Mouse (Mus musculus) layer of hippocampus, adult 2 months (tissue): ENCODE results near the gene Acy3. TPM values are rescaled to one million over a fixed set of nuclear protein-coding genes. Genes with fewer than 3 reads are reported as not detected.
"Not testable (repeated sequence)": the region's sequence is repeated elsewhere in the genome, so short reads cannot be mapped to it uniquely, and the experiment has no call there.

ENCODE experiments used
- DNase-seq, 2 experiments: peaks; one replicate each; pipeline ENCODE4 v3.0.0; 2022; ENCODE audit warnings: low spot score in 2 of 2
- H3K27ac ChIP-seq: fragments of 200-600 bp; 2 replicates; pipeline ENCODE4 v1.8.1; 2022
- H3K4me3 ChIP-seq: fragments of 200-600 bp; 2 replicates; pipeline ENCODE4 v1.8.1; 2022; ENCODE audit warnings: mild to moderate bottlenecking
- CTCF ChIP-seq: fragments of 200-600 bp; conservative IDR thresholded peaks from 2 replicates; pipeline ENCODE4 v1.8.1; 2022; ENCODE audit warnings: antibody characterized with exemption, mild to moderate bottlenecking, moderate library complexity
- total RNA-seq, 2 experiments: library from RNA; stranded (reverse); gene quantifications; 2 replicates each; pipeline ENCODE4 v1.2.3; 2021

The Acy3 gene
- total RNA-seq, 2 experiments from 2014 or later = 2.3 to 2.7 TPM

GRCm38 (mm10) chr19:3958470-3958869, 27.9 kb upstream of the Acy3 start, which contains the start of gene Aldh3b3:
Gene Aldh3b3 (plus strand): TSS chr19:3958645.
- no peak for TF ChIP-seq CTCF
- DNase-seq = peak in 1 of 2 experiments; percentile 45
- H3K4me3 ChIP-seq = no peak within 1 kb of the TSS
- no peak within 1 kb of the TSS for H3K27ac ChIP-seq

DNA sequence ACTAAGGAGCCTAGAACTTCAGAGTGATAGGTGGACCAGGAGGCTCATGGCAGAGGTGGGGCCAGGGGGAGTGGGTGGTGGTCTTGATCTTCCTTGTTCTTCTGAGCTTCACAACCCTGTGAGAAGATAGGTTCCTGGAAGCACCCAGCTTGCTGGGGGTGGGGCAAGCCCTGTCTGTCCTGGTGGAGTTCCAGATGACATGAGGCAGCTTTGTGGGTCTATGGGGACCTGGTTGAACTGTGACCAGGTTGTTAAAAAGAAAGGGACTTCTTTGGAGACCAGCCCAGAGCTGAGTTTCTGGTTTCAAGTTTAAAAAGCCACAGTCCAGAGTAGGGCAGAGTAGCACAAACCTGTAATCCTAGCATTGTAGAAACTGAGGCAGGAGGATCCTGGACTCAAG, 27.3 kb upstream of the Acy3 start:
- Histone ChIP-seq H3K27ac (no peak overlapping the region), H3K4me3 (no peak overlapping the region)
- no peak for DNase-seq
- TF ChIP-seq CTCF = no peak

GRCm38 (mm10) chr19:3960211-3960610, 26.2 kb upstream of the Acy3 start:
- TF ChIP-seq CTCF = no peak
- Histone ChIP-seq H3K27ac (no peak overlapping the region), H3K4me3 (no peak overlapping the region)
- no peak for DNase-seq

GRCm38 (mm10) chr19:3961805-3962204, 24.6 kb upstream of the Acy3 start:
- H3K27ac ChIP-seq, DNase-seq, H3K4me3 ChIP-seq: not testable (repeated sequence)

DNA sequence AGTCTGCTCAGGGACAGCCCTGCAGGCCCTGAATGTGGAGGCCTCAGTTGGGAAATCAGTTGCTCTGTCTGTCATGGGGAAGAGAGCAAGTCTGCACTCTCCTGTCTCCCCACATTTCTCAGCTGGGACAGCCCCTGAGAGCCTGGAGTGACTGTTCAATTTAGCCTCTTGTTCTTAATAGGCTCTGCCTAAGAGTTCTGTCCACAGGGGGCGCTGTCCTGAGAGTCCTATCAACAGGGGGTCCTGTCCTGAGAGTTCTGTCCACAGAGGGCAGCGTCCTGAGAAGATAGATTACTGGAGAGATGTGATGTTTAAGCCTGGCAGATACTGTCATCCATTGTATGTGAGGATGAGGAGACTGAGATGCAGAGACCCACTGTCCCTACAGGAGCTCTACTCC, 23.9 kb upstream of the Acy3 start:
- peak; percentile 53 for TF ChIP-seq CTCF
- Histone ChIP-seq H3K27ac (no peak overlapping the region), H3K4me3 (no peak overlapping the region)
- DNase-seq = no peak

DNA sequence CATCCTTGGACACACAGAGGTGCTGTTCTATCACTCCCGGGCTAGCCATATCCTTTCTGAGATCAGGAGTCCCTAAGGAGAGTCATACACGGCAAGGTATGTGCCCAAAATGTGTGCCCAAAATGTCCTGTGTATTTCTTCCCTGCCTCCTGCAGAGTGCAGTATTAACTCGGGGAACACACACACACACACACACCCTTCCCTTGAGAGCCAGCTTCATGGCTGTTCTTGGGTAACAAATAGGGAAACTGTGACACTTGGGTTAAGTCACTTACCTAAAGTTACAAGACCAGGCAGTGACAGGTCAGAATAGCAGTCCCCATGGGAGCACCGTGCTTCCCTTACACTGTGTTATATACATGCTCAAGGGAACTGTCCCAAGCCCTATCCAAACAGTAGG, 22.3 kb upstream of the Acy3 start:
- DNase-seq = no peak
- no peak for TF ChIP-seq CTCF
- Histone ChIP-seq H3K4me3 (no peak overlapping the region), H3K27ac (no peak overlapping the region)

GRCm38 (mm10) chr19:3966330-3967075, 19.9 kb upstream of the Acy3 start:
- DNase-seq = no peak
- H3K27ac ChIP-seq = no peak overlapping the region
- no peak overlapping the region for H3K4me3 ChIP-seq
- TF ChIP-seq CTCF = peak; percentile 59

DNA sequence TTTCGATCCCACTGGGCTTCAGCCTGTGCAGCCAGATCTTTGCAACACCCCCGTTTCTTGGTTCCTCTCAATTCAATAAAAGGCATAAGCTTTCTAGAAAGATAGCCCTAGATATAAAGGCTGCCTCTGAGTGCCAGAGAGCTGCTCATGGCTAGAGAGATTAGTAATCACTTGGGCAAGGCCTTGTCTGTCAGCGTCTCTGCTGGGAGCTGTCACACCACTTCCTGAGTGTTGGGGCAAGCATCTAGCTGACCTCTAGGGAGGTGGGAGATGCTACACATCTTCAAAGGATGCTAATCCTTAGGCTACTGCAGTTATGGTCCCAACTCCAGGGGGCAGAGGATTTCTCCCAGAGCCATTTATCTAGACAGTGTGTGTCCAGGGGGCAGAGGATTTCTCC, 19.1 kb upstream of the Acy3 start:
- Histone ChIP-seq H3K27ac (no peak overlapping the region), H3K4me3 (no peak overlapping the region)
- DNase-seq = no peak
- TF ChIP-seq CTCF = no peak

- no peak for DNase-seq
- TF ChIP-seq CTCF = no peak
- no peak within 1 kb of the TSS for H3K4me3 ChIP-seq
- H3K27ac ChIP-seq = no peak within 1 kb of the TSS
Observed at GRCm38 (mm10) chr19:3972229-3972628, 14.1 kb upstream of the Acy3 start, which contains the start of gene Aldh3b2. Gene Aldh3b2 (plus strand): TSS chr19:3972328.

GRCm38 (mm10) chr19:3974608-3975007, 11.8 kb upstream of the Acy3 start:
- H3K27ac ChIP-seq, DNase-seq, H3K4me3 ChIP-seq: not testable (repeated sequence)

- DNase-seq = no peak
- TF ChIP-seq CTCF = no peak
- Histone ChIP-seq H3K27ac (no peak overlapping the region), H3K4me3 (no peak overlapping the region)
Observed at GRCm38 (mm10) chr19:3975866-3976265, 10.5 kb upstream of the Acy3 start.

DNA sequence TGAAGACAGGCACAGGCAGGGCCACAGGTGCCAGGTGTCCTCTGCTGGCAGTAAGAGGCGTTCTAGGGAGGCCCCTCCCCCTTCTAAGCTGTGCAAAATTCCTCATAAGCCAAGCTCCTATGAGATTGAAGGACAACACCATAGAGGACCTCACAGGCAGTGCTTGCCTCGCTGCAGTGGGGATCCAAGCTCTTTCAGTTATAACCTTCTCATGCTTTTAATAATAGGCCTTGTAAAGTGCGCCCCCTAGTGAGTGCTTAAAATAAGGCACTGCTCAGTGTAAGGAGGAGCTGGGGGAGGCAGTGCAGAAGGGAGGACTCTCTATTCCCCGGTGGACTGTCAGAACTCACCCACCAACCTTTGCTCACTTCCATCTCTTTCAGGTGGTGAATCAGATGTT, 6.1 kb upstream of the Acy3 start:
- H3K4me3 ChIP-seq = no peak overlapping the region
- peak; percentile 81 to 89 for DNase-seq
- peak; percentile 95 for TF ChIP-seq CTCF
- peak overlapping the region; percentile 41; the same call in 1 of the 2 replicates for H3K27ac ChIP-seq

GRCm38 (mm10) chr19:3980917-3981316, 5.5 kb upstream of the Acy3 start:
- Histone ChIP-seq H3K4me3 (no peak overlapping the region), H3K27ac (no peak overlapping the region)
- no peak for DNase-seq
- no peak for TF ChIP-seq CTCF

DNA sequence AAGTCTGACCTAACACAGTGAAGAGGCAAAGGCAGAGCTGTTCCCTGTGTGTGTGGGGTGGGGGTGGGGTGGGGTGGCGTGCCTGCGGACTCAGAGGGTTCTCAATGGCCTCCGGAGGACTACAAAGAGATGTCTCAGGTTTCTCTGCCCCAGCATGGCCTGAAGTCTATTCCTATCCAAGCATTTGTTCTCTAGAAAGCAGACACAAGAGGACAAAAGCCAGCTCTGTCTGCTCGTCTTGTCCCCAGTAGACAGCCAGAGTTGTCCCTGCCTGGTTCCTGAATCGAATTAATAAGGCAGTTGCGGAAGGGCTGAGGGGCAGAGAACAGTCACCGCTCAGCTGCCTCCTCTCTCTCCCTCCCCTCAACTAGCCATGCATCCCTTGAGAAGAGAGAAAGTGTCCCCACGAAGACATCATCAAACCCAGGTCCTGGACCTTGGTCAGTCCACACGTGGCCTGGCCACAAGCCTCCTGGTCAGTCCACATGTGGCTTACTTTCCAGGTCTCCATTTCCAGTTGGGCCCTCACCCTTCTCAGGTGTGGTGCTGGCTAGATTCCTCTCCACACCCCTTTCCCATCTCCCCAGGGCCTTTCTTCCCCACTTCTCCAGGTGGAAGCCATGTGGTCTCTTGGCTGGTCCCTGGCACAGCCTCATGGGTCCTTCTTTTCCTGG, 2.7 kb upstream of the Acy3 start:
- no peak for TF ChIP-seq CTCF
- no peak overlapping the region for H3K4me3 ChIP-seq
- H3K27ac ChIP-seq = peak overlapping the region; percentile 48
- DNase-seq = no peak
